Mouse (Mus musculus) kidney, embryonic 14.5 days (tissue): Measurements from ENCODE around the gene Rreb1. TPM values are rescaled to one million over a fixed set of nuclear protein-coding genes. Genes with fewer than 3 reads are reported as not detected.
"Not testable (repeated sequence)": the region's sequence is repeated elsewhere in the genome, so short reads cannot be mapped to it uniquely, and the experiment has no call there.

Source experiments
- ATAC-seq: fragments of 200-750 bp; cut with Nextera tagmentation; 2 replicates; pipeline ENCODE4 v1.8.0; 2017; ENCODE audit warnings: moderate number of reproducible peaks, mild to moderate bottlenecking, moderate TSS enrichment, moderate library complexity; ENCODE audit not compliant: low FRiP score, low TSS enrichment
- H3K27ac ChIP-seq: fragments of 300-500 bp; sonication (generic); 2 replicates; pipeline ENCODE4 v1.5.1; 2014; ENCODE audit warnings: low read depth, mild to moderate bottlenecking, low read length, moderate library complexity, mixed read lengths
- H3K27me3 ChIP-seq: fragments of 300-500 bp; sonication (generic); 2 replicates; pipeline ENCODE4 v1.6.1; 2014; ENCODE audit warnings: mild to moderate bottlenecking, low read length; ENCODE audit not compliant: control insufficient read depth, insufficient read depth
- H3K36me3 ChIP-seq: fragments of 300-500 bp; sonication (generic); 2 replicates; pipeline ENCODE4 v1.6.1; 2014; ENCODE audit warnings: low read length, mixed read lengths; ENCODE audit not compliant: control insufficient read depth, insufficient read depth
- H3K4me1 ChIP-seq: fragments of 300-500 bp; sonication (generic); 2 replicates; pipeline ENCODE4 v1.6.1; 2014; ENCODE audit warnings: low read length, mixed read lengths; ENCODE audit not compliant: control insufficient read depth, insufficient read depth
- H3K4me2 ChIP-seq: fragments of 300-500 bp; sonication (generic); replicated peaks from 2 replicates; pipeline ENCODE4 v1.6.1; 2014; ENCODE audit warnings: low read depth, mild to moderate bottlenecking, low read length
- H3K4me3 ChIP-seq: fragments of 300-500 bp; sonication (generic); 2 replicates; pipeline ENCODE4 v1.5.1; 2014; ENCODE audit warnings: mild to moderate bottlenecking, low read length
- H3K9ac ChIP-seq: fragments of 300-500 bp; sonication (generic); 2 replicates; pipeline ENCODE4 v1.6.1; 2014; ENCODE audit warnings: low read depth, mild to moderate bottlenecking, low read length, moderate library complexity
- H3K9me3 ChIP-seq: fragments of 300-500 bp; sonication (generic); 2 replicates; pipeline ENCODE4 v1.6.1; 2016; ENCODE audit warnings: low read length; ENCODE audit not compliant: control insufficient read depth
- WGBS: fragments of 180-500 bp; shearing (Covaris S2); extraction: QIAGEN DNeasy Blood & Tissue Kit; methylation state at CpG from one replicate; pipeline ENCODE4 v1.1.7; 2014; 5-methylcytosine and 5-hydroxymethylcytosine counted together
- polyA plus RNA-seq: library from polyadenylated mRNA; unstranded; fragments of >200 nt; fragmentation: Nextera tagmentation; extraction: Ambion mirVana; gene quantifications from 2 replicates; pipeline ENCODE4 v1.2.1, GENCODE M21; 2014

The Rreb1 gene
- polyA plus RNA-seq, 1 experiment from 2014 or later = 16.7 TPM

DNA sequence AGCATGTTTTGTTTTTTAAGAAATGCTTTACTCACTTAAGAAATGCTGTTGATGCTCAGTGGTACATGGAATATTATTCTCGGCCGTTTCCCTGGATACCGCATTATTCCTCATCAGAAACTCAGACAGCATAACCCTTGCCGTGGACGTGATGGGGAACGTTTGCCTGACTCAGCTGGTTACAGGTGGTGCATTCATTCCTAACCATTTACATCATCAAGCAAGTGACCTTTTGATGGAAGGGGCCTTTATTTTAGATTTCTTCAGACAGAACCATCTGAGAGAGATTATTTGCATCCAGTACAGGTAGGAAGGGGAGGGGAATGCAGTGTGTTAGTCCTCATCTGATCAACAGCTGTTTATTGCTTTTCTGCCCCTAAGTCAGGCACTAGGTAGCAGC is 50.7 kb downstream of the Rreb1 start:
- WGBS = 29% methylated on average over 6 of the region's 6 CpGs
- no peak for ATAC-seq
- H3K4me3 ChIP-seq = no peak overlapping the region; the same call in 1 of the 2 replicates
- no peak overlapping the region for H3K27ac ChIP-seq
- no peaks in the 10 kb centered on the region for H3K27me3 ChIP-seq
- no peaks in the 10 kb centered on the region for H3K36me3 ChIP-seq
- no peaks in the 10 kb centered on the region for H3K9me3 ChIP-seq
- peaks cover 52% of the 10 kb centered on the region for H3K4me1 ChIP-seq
- no peak overlapping the region for H3K9ac ChIP-seq
- H3K4me2 ChIP-seq = no peak overlapping the region

GRCm38 (mm10) chr13:37830256-37830655 is 52.1 kb downstream of the Rreb1 start:
- Histone ChIP-seq H3K27ac (no peak overlapping the region), H3K9ac (no peak overlapping the region), H3K9me3 (no peaks in the 10 kb centered on the region), H3K36me3 (no peaks in the 10 kb centered on the region), H3K4me1 (peaks cover 52% of the 10 kb centered on the region), H3K27me3 (no peaks in the 10 kb centered on the region), H3K4me3 (no peak overlapping the region), H3K4me2 (no peak overlapping the region)
- no peak for ATAC-seq
- WGBS = 49% methylated on average over 2 of the region's 2 CpGs

DNA sequence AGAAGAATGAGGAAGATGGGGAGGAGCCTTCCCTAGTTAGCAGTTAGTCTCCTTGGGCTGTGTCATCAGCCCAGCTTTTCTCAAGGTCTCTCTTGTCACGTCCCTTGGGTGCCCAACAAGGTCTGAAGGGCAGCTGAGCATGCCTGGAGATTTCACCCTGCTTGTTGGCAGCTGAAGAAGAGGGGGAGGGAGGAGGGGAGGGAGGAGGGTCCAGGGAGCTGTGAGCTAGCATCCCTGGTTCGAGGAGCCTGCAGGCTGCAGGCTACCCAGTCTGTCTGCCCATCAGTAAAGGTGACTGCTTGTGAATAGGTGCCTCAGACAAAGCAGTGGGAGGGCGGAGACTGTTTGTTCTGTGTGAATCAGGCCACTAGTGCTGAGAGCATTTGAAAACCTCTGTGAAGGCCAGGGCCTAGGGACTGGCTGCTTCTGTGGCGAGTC is 52.7 kb downstream of the Rreb1 start:
- Histone ChIP-seq H3K9me3 (no peaks in the 10 kb centered on the region), H3K27ac (peak overlapping the region; percentile 76), H3K4me2 (no peak overlapping the region), H3K9ac (no peak overlapping the region), H3K27me3 (no peaks in the 10 kb centered on the region), H3K36me3 (no peaks in the 10 kb centered on the region), H3K4me1 (peaks cover 52% of the 10 kb centered on the region), H3K4me3 (no peak overlapping the region)
- 21% methylated on average over 4 of the region's 4 CpGs for WGBS
- no peak for ATAC-seq

GRCm38 (mm10) chr13:37832481-37832880 is 54.3 kb downstream of the Rreb1 start:
- Histone ChIP-seq H3K36me3 (no peaks in the 10 kb centered on the region), H3K4me1 (peaks cover 52% of the 10 kb centered on the region), H3K27ac (no peak overlapping the region), H3K27me3 (no peaks in the 10 kb centered on the region), H3K9ac (no peak overlapping the region), H3K4me2 (no peak overlapping the region), H3K9me3 (no peaks in the 10 kb centered on the region), H3K4me3 (no peak overlapping the region)
- ATAC-seq = no peak
- WGBS = 48% methylated on average over 5 of the region's 5 CpGs

DNA sequence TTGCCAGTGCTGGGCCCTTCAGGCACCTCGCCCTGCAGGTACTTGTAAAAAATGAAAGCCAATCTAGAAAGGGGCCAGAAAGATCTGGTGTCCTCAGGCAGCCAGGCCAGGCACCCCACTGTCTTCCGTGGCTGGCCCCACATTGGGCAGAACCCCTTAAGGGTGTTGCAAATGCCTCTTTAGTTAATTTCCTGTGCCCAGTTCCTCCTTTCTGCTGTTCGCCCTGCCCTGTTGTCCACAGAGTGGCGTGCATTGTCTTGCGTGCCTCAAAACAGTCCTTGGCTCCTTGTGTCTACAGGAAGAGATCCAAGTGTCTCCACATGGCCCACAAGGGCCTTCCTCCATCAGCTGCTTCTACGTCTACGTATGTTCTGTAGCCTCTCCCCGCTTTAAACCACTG is 55.3 kb downstream of the Rreb1 start:
- H3K36me3 ChIP-seq = no peaks in the 10 kb centered on the region
- peaks cover 45% of the 10 kb centered on the region for H3K4me1 ChIP-seq
- no peak overlapping the region for H3K9ac ChIP-seq
- no peak for ATAC-seq
- H3K9me3 ChIP-seq = no peaks in the 10 kb centered on the region
- H3K27ac ChIP-seq = no peak overlapping the region
- H3K27me3 ChIP-seq = no peaks in the 10 kb centered on the region
- H3K4me2 ChIP-seq = no peak overlapping the region
- H3K4me3 ChIP-seq = no peak overlapping the region
- 82% methylated on average over 8 of the region's 8 CpGs for WGBS

DNA sequence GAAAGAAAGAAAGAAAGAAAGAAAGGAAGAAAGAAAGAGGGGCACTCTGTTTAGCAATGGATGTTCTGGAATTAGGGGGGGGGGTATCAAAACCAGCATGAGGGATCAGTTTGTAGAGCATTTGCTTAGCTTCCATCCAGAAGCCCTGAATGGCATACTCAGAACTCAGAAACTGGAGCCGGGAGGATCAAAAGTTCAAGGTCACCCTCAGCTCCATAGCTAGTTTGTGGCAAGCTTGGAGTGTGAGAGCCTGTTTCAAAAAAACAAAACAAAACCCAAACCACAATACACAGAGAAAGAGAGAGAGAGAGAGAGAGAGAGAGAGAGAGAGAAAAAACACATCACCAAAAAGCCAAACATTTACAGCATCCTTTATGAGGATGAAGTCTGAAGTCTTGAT is 57.1 kb downstream of the Rreb1 start:
- 95% methylated on average over 1 of the region's 1 CpGs for WGBS

GRCm38 (mm10) chr13:37835811-37836210 is 57.6 kb downstream of the Rreb1 start:
- not testable (repeated sequence) for H3K4me3 ChIP-seq, H3K36me3 ChIP-seq, H3K9ac ChIP-seq, ATAC-seq, H3K27me3 ChIP-seq, H3K27ac ChIP-seq, H3K4me2 ChIP-seq, H3K9me3 ChIP-seq
- H3K4me1 ChIP-seq = peaks cover 24% of the 10 kb centered on the region
- 90% methylated on average over 9 of the region's 9 CpGs for WGBS

More for the DNA sequence above, 57.1 kb downstream of the Rreb1 start:
- H3K4me1 ChIP-seq = peaks cover 29% of the 10 kb centered on the region
- H3K27ac ChIP-seq = no peak overlapping the region
- H3K27me3 ChIP-seq = no peaks in the 10 kb centered on the region
- no peaks in the 10 kb centered on the region for H3K36me3 ChIP-seq
- H3K9me3 ChIP-seq = no peaks in the 10 kb centered on the region
- no peak overlapping the region for H3K4me3 ChIP-seq
- H3K9ac ChIP-seq = no peak overlapping the region
- ATAC-seq = no peak
- no peak overlapping the region for H3K4me2 ChIP-seq

- no peak overlapping the region for H3K9ac ChIP-seq
- 73% methylated on average over 3 of the region's 3 CpGs for WGBS
- no peaks in the 10 kb centered on the region for H3K27me3 ChIP-seq
- H3K4me1 ChIP-seq = peaks cover 10% of the 10 kb centered on the region
- H3K27ac ChIP-seq = no peak overlapping the region
- no peak overlapping the region for H3K4me3 ChIP-seq
- no peak for ATAC-seq
- no peaks in the 10 kb centered on the region for H3K36me3 ChIP-seq
- H3K9me3 ChIP-seq = no peaks in the 10 kb centered on the region
- H3K4me2 ChIP-seq = no peak overlapping the region
Observed at GRCm38 (mm10) chr13:37837372-37837771, 59.2 kb downstream of the Rreb1 start.

- Histone ChIP-seq H3K27me3 (no peaks in the 10 kb centered on the region), H3K4me3 (no peak overlapping the region), H3K4me2 (no peak overlapping the region), H3K27ac (no peak overlapping the region), H3K36me3 (no peaks in the 10 kb centered on the region), H3K9ac (no peak overlapping the region), H3K9me3 (no peaks in the 10 kb centered on the region), H3K4me1 (peaks cover 3% of the 10 kb centered on the region; the same call in 1 of the 2 replicates)
- 83% methylated on average over 18 of the region's 18 CpGs for WGBS
- ATAC-seq = no peak
Observed at GRCm38 (mm10) chr13:37838260-37839183, 60.3 kb downstream of the Rreb1 start.
